Mouse (Mus musculus) right cerebral cortex, adult 2 months (tissue): Measurements from ENCODE around the gene Map3k5.

ENCODE experiments used
- DNase-seq, 2 experiments: peaks; one replicate each; pipeline ENCODE4 v3.0.0; 2021 to 2022; ENCODE audit warnings: low spot score in 2 of 2

Map3k5 gene

DNA sequence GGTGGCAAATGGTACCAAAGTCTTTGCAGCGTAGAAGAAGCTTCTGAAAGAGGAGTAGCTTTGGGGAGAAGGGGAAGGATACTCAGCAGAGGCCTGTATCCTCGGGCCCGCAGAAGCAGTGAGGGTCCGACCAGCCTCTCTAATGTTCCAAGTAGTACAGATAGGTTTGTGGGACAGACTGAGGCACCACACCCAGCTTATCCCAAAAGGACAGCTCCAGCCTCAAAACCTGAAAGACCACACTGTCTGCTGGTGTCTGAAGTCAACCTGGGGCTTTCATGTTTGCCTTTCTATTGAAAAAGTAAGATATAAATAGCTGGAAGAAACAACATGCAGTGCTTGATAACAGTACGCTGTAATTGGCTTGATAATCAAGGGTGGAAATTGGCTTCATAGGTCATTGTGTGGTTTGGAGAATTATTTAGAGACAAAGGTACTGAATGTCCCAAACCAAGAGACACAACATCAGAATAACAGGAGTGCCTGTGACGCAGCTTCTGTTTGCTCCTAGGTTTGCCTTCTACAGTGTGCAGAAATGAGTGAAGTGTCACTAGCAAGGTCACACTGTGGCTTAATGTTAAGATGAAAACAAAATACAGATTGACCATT, 256.0 kb downstream of the Map3k5 start:
- DNase-seq = no peak
